Mouse (Mus musculus) activated CD4-positive, CD25-positive, alpha-beta regulatory T cell, adult 4 months (primary cell): ENCODE results near the gene Plekhg2. TPM values are rescaled to one million over a fixed set of nuclear protein-coding genes. Genes with fewer than 3 reads are reported as not detected.

ENCODE experiments used
- ATAC-seq: one replicate; pipeline ENCODE4 v1.8.0; 2017
- polyA plus RNA-seq, 2 experiments: library from polyadenylated mRNA; unstranded; fragments of 100-300 nt; shearing (Covaris generic); gene quantifications; one replicate each; pipeline ENCODE4 v1.2.1; 2017

Gene Plekhg2
- polyA plus RNA-seq, 2 experiments from 2014 or later = 61.5 to 70.3 TPM

- no peak for ATAC-seq
Measured at GRCm38 (mm10) chr7:28334534-28334933, 37.9 kb downstream of the Plekhg2 start.

GRCm38 (mm10) chr7:28328260-28328659 is 44.1 kb downstream of the Plekhg2 start:
- ATAC-seq = no peak

- ATAC-seq = no peak
Measured at GRCm38 (mm10) chr7:28326457-28326856, 45.9 kb downstream of the Plekhg2 start.

GRCm38 (mm10) chr7:28325293-28325692 is 47.1 kb downstream of the Plekhg2 start:
- no peak for ATAC-seq

- ATAC-seq = no peak
Measured at GRCm38 (mm10) chr7:28321974-28322720, 50.3 kb downstream of the Plekhg2 start.

GRCm38 (mm10) chr7:28318714-28319113 is 53.7 kb downstream of the Plekhg2 start:
- ATAC-seq = no peak

GRCm38 (mm10) chr7:28318036-28318435 is 54.4 kb downstream of the Plekhg2 start:
- no peak for ATAC-seq

GRCm38 (mm10) chr7:28311926-28312543 is 60.4 kb downstream of the Plekhg2 start, which contains the start of gene Timm50:
Gene Timm50, minus strand, starts transcription at chr7:28312072.
- ATAC-seq = peak; percentile 98

GRCm38 (mm10) chr7:28311151-28311925 is 61.1 kb downstream of the Plekhg2 start:
- ATAC-seq = no peak

- no peak for ATAC-seq
Measured at GRCm38 (mm10) chr7:28309737-28310136, 62.7 kb downstream of the Plekhg2 start.

Other genes starting within 250 kb of the Plekhg2 start
- not detected for gene 9530053A07Rik, start 243.1 kb downstream of the Plekhg2 start, polyA plus RNA-seq
- gene Fbl, start 202.9 kb downstream of the Plekhg2 start, polyA plus RNA-seq = 10 to 100 TPM; 57.9 to 70.7 TPM
- 1 to 10 TPM; 1.2 to 1.5 TPM for gene Dyrk1b, start 193.1 kb downstream of the Plekhg2 start, polyA plus RNA-seq
- gene Eid2, start 104.7 kb downstream of the Plekhg2 start, polyA plus RNA-seq = under 1 TPM; 0.36 to 0.48 TPM
- 1 to 10 TPM; 1.0 to 1.1 TPM for gene Eid2b, start 94.9 kb downstream of the Plekhg2 start, polyA plus RNA-seq
- gene Selenov, start 81.4 kb downstream of the Plekhg2 start, polyA plus RNA-seq = not detected
- gene Dll3, start 70.4 kb downstream of the Plekhg2 start, polyA plus RNA-seq = under 1 TPM in 1 of 2 experiments, not detected in 1; 0.17 TPM
- 10 to 100 TPM; 31.2 to 41.1 TPM for gene Timm50, start 60.5 kb downstream of the Plekhg2 start, polyA plus RNA-seq
- gene Supt5, start 33.9 kb downstream of the Plekhg2 start, polyA plus RNA-seq = 100 to 1,000 TPM in 1 of 2 experiments, 10 to 100 TPM in 1; 68.7 to 110 TPM
- gene Rps16, start 21.9 kb downstream of the Plekhg2 start, polyA plus RNA-seq = 1,000 to 10,000 TPM; 1,380 to 1,513 TPM
- 100 to 1,000 TPM; 107 to 125 TPM for gene Zfp36, start 7.7 kb upstream of the Plekhg2 start, polyA plus RNA-seq
- 10 to 100 TPM; 29.7 to 30.6 TPM for gene Med29, start 20.1 kb upstream of the Plekhg2 start, polyA plus RNA-seq
- gene Paf1, start 20.4 kb upstream of the Plekhg2 start, polyA plus RNA-seq = 10 to 100 TPM; 49.2 to 65.4 TPM
- gene Gmfg, start 64.8 kb upstream of the Plekhg2 start, polyA plus RNA-seq = 100 to 1,000 TPM; 694 to 773 TPM
- not detected for gene Lrfn1, start 79.4 kb upstream of the Plekhg2 start, polyA plus RNA-seq
- gene Ifnl2, start 137.9 kb upstream of the Plekhg2 start, polyA plus RNA-seq = not detected
- not detected for gene Ifnl3, start 150.2 kb upstream of the Plekhg2 start, polyA plus RNA-seq
- not detected for gene Sycn, start 168.3 kb upstream of the Plekhg2 start, polyA plus RNA-seq
- not detected for gene Nccrp1, start 174.7 kb upstream of the Plekhg2 start, polyA plus RNA-seq
- gene Samd4b, start 225.5 kb upstream of the Plekhg2 start, polyA plus RNA-seq = 1 to 10 TPM; 6.2 to 7.4 TPM
- 1 to 10 TPM; 2.3 to 2.8 TPM for gene Pak4, start 225.6 kb upstream of the Plekhg2 start, polyA plus RNA-seq